Mouse (Mus musculus): Measurements from ENCODE around the gene Gm12216.

Gm12216 gene

GRCm38 (mm10) chr11:53769760-53770124 is 89.3 kb downstream of the Gm12216 start, which contains the start of gene Irf1:
TSS of gene Irf1 (plus strand) at chr11:53770014.
- peak; percentile 98 for DNase-seq

- no peak for DNase-seq
Observed at GRCm38 (mm10) chr11:53769185-53769576, 89.9 kb downstream of the Gm12216 start.

- DNase-seq: no peak
Observed at GRCm38 (mm10) chr11:53768422-53769184, 90.5 kb downstream of the Gm12216 start.

- no peak for DNase-seq
Observed at GRCm38 (mm10) chr11:53764581-53764980, 94.5 kb downstream of the Gm12216 start.

GRCm38 (mm10) chr11:53763496-53764140 is 95.4 kb downstream of the Gm12216 start:
- DNase-seq: peak; percentile 97

- DNase-seq: peak; percentile 98
Observed at GRCm38 (mm10) chr11:53762827-53763495, 96.1 kb downstream of the Gm12216 start.

- DNase-seq: no peak
Observed at GRCm38 (mm10) chr11:53762426-53762825, 96.6 kb downstream of the Gm12216 start.

GRCm38 (mm10) chr11:53761822-53762221 is 97.2 kb downstream of the Gm12216 start:
- peak; percentile 94 for DNase-seq

GRCm38 (mm10) chr11:53761284-53761683 is 97.8 kb downstream of the Gm12216 start:
- DNase-seq: no peak

- DNase-seq: no peak
Observed at GRCm38 (mm10) chr11:53759545-53760406, 99.3 kb downstream of the Gm12216 start.

- peak; percentile 72 for DNase-seq
Observed at GRCm38 (mm10) chr11:53758791-53759351, 100.2 kb downstream of the Gm12216 start.

- peak; percentile 66 for DNase-seq
Observed at GRCm38 (mm10) chr11:53758033-53758432, 101.0 kb downstream of the Gm12216 start.

GRCm38 (mm10) chr11:53757612-53758011 is 101.4 kb downstream of the Gm12216 start:
- DNase-seq: no peak

GRCm38 (mm10) chr11:53755011-53755595 is 104.0 kb downstream of the Gm12216 start:
- no peak for DNase-seq

- no peak for DNase-seq
Observed at GRCm38 (mm10) chr11:53749716-53750352, 109.2 kb downstream of the Gm12216 start.

- no peak for DNase-seq
Observed at GRCm38 (mm10) chr11:53749306-53749705, 109.8 kb downstream of the Gm12216 start.

- no peak for DNase-seq
Observed at GRCm38 (mm10) chr11:53748614-53749013, 110.4 kb downstream of the Gm12216 start.

GRCm38 (mm10) chr11:53747985-53748384 is 111.1 kb downstream of the Gm12216 start:
- DNase-seq: no peak

- DNase-seq: no peak
Observed at GRCm38 (mm10) chr11:53745260-53745659, 113.8 kb downstream of the Gm12216 start.

GRCm38 (mm10) chr11:53742353-53742752 is 116.7 kb downstream of the Gm12216 start:
- peak; percentile 54 for DNase-seq

- DNase-seq: peak; percentile 82
Observed at GRCm38 (mm10) chr11:53737573-53737946, 121.5 kb downstream of the Gm12216 start.
